Mouse (Mus musculus) monocyte, adult 5-6 weeks (primary cell): ENCODE data around the gene Nolc1. TPM values are rescaled to one million over a fixed set of nuclear protein-coding genes. Genes with fewer than 3 reads are reported as not detected.
"Not testable (repeated sequence)": the region's sequence is repeated elsewhere in the genome, so short reads cannot be mapped to it uniquely, and the experiment has no call there.

Experiments
- ATAC-seq: fragments of 153-309, 156-312 bp; replicated peaks from 2 replicates; pipeline ENCODE4 v1.8.0; 2017; ENCODE audit warnings: mild to moderate bottlenecking; ENCODE audit not compliant: low TSS enrichment, insufficient number of reproducible peaks, severe bottlenecking, poor library complexity, low FRiP score
- total RNA-seq: library from RNA; stranded (forward); fragments of 200-1000, 200-491, 200-594 nt; gene quantifications from 3 replicates; pipeline ENCODE4 v1.2.3, GENCODE M21; 2017

The Nolc1 gene
- total RNA-seq, 1 experiment from 2014 or later: 30.5 TPM

- not testable (repeated sequence) for ATAC-seq
Measured at GRCm38 (mm10) chr19:46129737-46130136, 54.1 kb downstream of the Nolc1 start.

- no peak for ATAC-seq
Measured at GRCm38 (mm10) chr19:46131283-46131682, 55.6 kb downstream of the Nolc1 start.

GRCm38 (mm10) chr19:46131694-46132525 is 56.2 kb downstream of the Nolc1 start, which contains the start of gene Elovl3:
TSS of gene Elovl3 (plus strand) at chr19:46131897.
- ATAC-seq: no peak

DNA sequence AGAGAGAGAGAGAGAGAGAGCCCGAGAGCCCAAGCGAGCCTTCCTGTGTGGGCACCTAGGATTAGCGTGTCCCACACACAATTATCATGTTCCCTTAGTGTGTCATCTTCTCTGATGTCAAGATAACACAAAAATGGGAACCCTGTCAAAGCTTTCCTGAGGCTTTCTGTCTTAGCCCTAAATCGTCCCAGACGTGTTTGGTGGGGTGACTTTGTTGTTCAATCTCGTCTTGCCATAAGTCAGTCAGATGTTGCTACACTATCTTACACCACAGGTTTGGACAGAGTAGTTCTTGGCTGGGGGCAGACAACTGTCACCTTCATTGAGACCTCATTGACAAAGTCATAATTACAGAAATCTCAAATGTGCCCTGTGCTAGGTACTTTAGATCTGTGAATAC is 56.9 kb downstream of the Nolc1 start:
- ATAC-seq: no peak

Other genes starting within 250 kb of the Nolc1 start
- gene Armh3, start 77.4 kb upstream of the Nolc1 start, total RNA-seq: 7.5 to 16.0 TPM (median 11.5 TPM) in 3 replicates
- gene Hps6, start 72.4 kb upstream of the Nolc1 start, total RNA-seq: 4.3 to 14.7 TPM (median 6.0 TPM) in 3 replicates
- gene Pprc1, start 31.0 kb upstream of the Nolc1 start, total RNA-seq: 4.4 to 21.4 TPM (median 6.6 TPM) in 3 replicates
- gene Ldb1, start 30.6 kb upstream of the Nolc1 start, total RNA-seq: 90.1 to 143 TPM (median 108 TPM) in 3 replicates
- not detected in 3 replicates for gene Elovl3, start 56.0 kb downstream of the Nolc1 start, total RNA-seq
- not detected in 3 replicates for gene Pitx3, start 72.5 kb downstream of the Nolc1 start, total RNA-seq
- 41.0 to 56.7 TPM (median 55.5 TPM) in 3 replicates for gene Gbf1, start 76.6 kb downstream of the Nolc1 start, total RNA-seq
- 48.8 to 62.5 TPM (median 55.3 TPM) in 3 replicates for gene Nfkb2, start 228.5 kb downstream of the Nolc1 start, total RNA-seq